Mouse (Mus musculus) kidney, adult 11 months (tissue): Measurements from ENCODE around the gene Cfh.
"Not testable (repeated sequence)": the region's sequence is repeated elsewhere in the genome, so short reads cannot be mapped to it uniquely, and the experiment has no call there.

Source experiments
- DNase-seq: peaks from one replicate; pipeline ENCODE4 v3.0.0; 2022

The Cfh gene

GRCm38 (mm10) chr1:140183664-140184063, at the start of gene Cfh:
Cfh (minus strand) TSS chr1:140183764.
- DNase-seq = not testable (repeated sequence)

- no peak for DNase-seq
Observed at GRCm38 (mm10) chr1:140226673-140227072, 43.1 kb upstream of the Cfh start.

GRCm38 (mm10) chr1:140225221-140225620, 41.7 kb upstream of the Cfh start:
- no peak for DNase-seq

- no peak for DNase-seq
Observed at GRCm38 (mm10) chr1:140205329-140205728, 21.8 kb upstream of the Cfh start.

GRCm38 (mm10) chr1:140188500-140188899, 4.9 kb upstream of the Cfh start:
- not testable (repeated sequence) for DNase-seq

GRCm38 (mm10) chr1:140183208-140183607, 356 bp downstream of the Cfh start:
- DNase-seq = peak; percentile 60

GRCm38 (mm10) chr1:140180125-140180524, 3.4 kb downstream of the Cfh start:
- DNase-seq = no peak

- no peak for DNase-seq
Observed at GRCm38 (mm10) chr1:140175442-140175841, 8.1 kb downstream of the Cfh start.

GRCm38 (mm10) chr1:140171581-140172154, 11.9 kb downstream of the Cfh start:
- no peak for DNase-seq

- DNase-seq = no peak
Observed at GRCm38 (mm10) chr1:140158970-140159369, 24.6 kb downstream of the Cfh start.

- no peak for DNase-seq
Observed at GRCm38 (mm10) chr1:140069471-140069870, 114.1 kb downstream of the Cfh start.
